Mouse (Mus musculus): ENCODE measurements at regions not wholly inside any gene's neighbourhood (a gene's known extent, or its start where the extent isn't known, plus 50 kb on each side); places are given as distances from the start of the nearest gene placed in this dataset.

- DNase-seq, result no peak
- no peak for TF ChIP-seq POLR2A (IDR thresholded peaks at IDR 0.05; ENCODE audit: control insufficient read depth, extremely low read depth, insufficient read depth, low read length, poor library complexity)
- no peak for TF ChIP-seq CTCF (IDR thresholded peaks at IDR 0.05; ENCODE audit: borderline replicate concordance, control insufficient read depth, extremely low read depth, insufficient read depth, low read length, poor library complexity)
- H3K27ac ChIP-seq (ENCODE audit: control insufficient read depth, insufficient read depth, low read length), result no peak overlapping the region
- no peak overlapping the region for H3K4me3 ChIP-seq (ENCODE audit: control insufficient read depth, insufficient read depth, low read length)
- H3K4me1 ChIP-seq (replicated peaks; ENCODE audit: control insufficient read depth, insufficient read depth, low read length), result no peaks in the 10 kb centered on the region
- H3K27me3 ChIP-seq (ENCODE audit: control insufficient read depth, insufficient read depth, low read length), result no peaks in the 10 kb centered on the region
- H3K36me3 ChIP-seq (ENCODE audit: control insufficient read depth, insufficient read depth, low read length), result no peaks in the 10 kb centered on the region
- WGBS, result 88% methylated on average over 5 of the region's 5 CpGs
These were observed 51.0 kb upstream of the Rnf24 start for GRCm38 (mm10) chr2:131403543-131404217.

Measured in thymus, adult 2 months (tissue).